Mouse (Mus musculus): ENCODE results near the gene Gm10638.

GRCm38 (mm10) chr8:86759090-86759491, 13.6 kb downstream of the Gm10638 start:
- TF ChIP-seq CTCF (IDR thresholded peaks at IDR 0.05; ENCODE audit: control insufficient read depth, insufficient read depth, low read length) (no peak), POLR2A (IDR thresholded peaks at IDR 0.05; ENCODE audit: borderline replicate concordance, control insufficient read depth, low read depth, low read length) (no peak)

All from bone marrow, adult 2 months (tissue).